20 mouse cellular contexts compared by ENCODE assay signal in the genomic region with DNA sequence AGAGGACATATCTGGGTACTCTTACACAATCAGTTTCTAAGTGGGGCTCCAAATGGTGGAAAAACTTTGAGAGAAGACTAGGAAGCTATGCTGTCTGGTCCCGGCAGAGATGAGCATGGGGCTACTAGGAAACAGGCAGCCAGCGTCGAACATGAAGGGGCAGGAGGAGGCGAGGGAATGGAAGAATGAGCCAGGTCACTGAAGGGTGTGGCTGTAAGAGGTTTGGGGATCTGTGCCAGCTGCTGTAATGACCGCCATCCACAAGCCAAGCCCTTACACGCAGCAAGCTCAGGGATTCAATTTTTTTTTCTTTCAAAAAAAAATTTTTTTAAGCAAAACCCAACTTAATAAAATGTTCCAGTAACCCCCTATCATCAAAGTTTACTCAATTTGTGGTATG.
A peak's percentile ranks its signal among the peaks of the same experiment; 100 is the strongest.
DNase-seq lines count a peak whose midpoint lies in the region; ATAC-seq lines count a peak whose summit lies in the region.
"Had no signal": no experiment of that assay in that cellular context is flagged by ENCODE, and none has a peak within 500 bp of the region (broad histone marks: within the 10 kb centered on the region; RNA-seq: fewer than 3 reads in every experiment).

No protein-coding gene starts in this region.

- no peaks in the 10 kb centered on the region for H3K36me3 ChIP-seq in embryonic facial prominence, embryonic 14.5 days (ENCODE audit: control insufficient read depth, insufficient read depth, low read length)
- peaks cover 7% of the 10 kb centered on the region for H3K36me3 ChIP-seq in embryonic facial prominence, embryonic 10.5 days (replicated peaks)
- H3K36me3 ChIP-seq in heart, embryonic 16.5 days (ENCODE audit: control insufficient read depth, insufficient read depth), result no peaks in the 10 kb centered on the region
- H3K36me3 ChIP-seq: heart, embryonic 13.5 days; intestine, embryonic 15.5 days had no signal

- no peak overlapping the region for H3K27ac ChIP-seq in embryonic facial prominence, embryonic 14.5 days (replicated peaks; ENCODE audit: low read depth, low read length)
- H3K27ac ChIP-seq in embryonic facial prominence, embryonic 10.5 days (replicated peaks), result no peak overlapping the region
- H3K27ac ChIP-seq in heart, embryonic 16.5 days (ENCODE audit: low read length), result no peak overlapping the region
- H3K27ac ChIP-seq: heart, embryonic 13.5 days; hindbrain, embryonic 10.5 days; hindbrain, embryonic 14.5 days; intestine, embryonic 15.5 days had no signal

- WGBS in embryonic facial prominence, embryonic 14.5 days, result 71% methylated on average over 6 of the region's 6 CpGs
- 94% methylated on average over 6 of the region's 6 CpGs for WGBS in embryonic facial prominence, embryonic 10.5 days
- WGBS in heart, embryonic 16.5 days, result 70% methylated on average over 6 of the region's 6 CpGs

- DNase-seq in embryonic facial prominence, embryonic 14.5 days (ENCODE audit: low spot score), result peak; percentile 71
- no peak for DNase-seq in embryonic facial prominence, embryonic 10.5 days (ENCODE audit: low spot score)
- DNase-seq in heart, adult 8-10 months (ENCODE audit: low spot score), result no peak
- DNase-seq in lung, postnatal 36 days, result peak; percentile 27
- no peak for DNase-seq in lung, postnatal 4 days
- DNase-seq in layer of hippocampus, adult 9-10 months (ENCODE audit: low spot score), result no peak
- DNase-seq: adrenal gland, adult 2 months; adrenal gland, postnatal 36 days; cerebellum, adult 2 months; cerebellum, postnatal 10 days; gastrocnemius, postnatal 25 days had no signal

- H3K27me3 ChIP-seq in embryonic facial prominence, embryonic 14.5 days (replicated peaks; ENCODE audit: control insufficient read depth, insufficient read depth, low read length), result no peaks in the 10 kb centered on the region
- H3K27me3 ChIP-seq in embryonic facial prominence, embryonic 10.5 days (replicated peaks; ENCODE audit: low read depth, poor library complexity, severe bottlenecking), result no peaks in the 10 kb centered on the region
- H3K27me3 ChIP-seq in heart, embryonic 16.5 days (ENCODE audit: control insufficient read depth, insufficient read depth, low read length), result no peaks in the 10 kb centered on the region
- H3K27me3 ChIP-seq: CH12.LX; heart, embryonic 13.5 days; intestine, embryonic 15.5 days; Patski had no signal

- no peaks in the 10 kb centered on the region for H3K9me3 ChIP-seq in embryonic facial prominence, embryonic 14.5 days (ENCODE audit: control insufficient read depth, low read length)
- H3K9me3 ChIP-seq in embryonic facial prominence, embryonic 10.5 days, result no peaks in the 10 kb centered on the region
- H3K9me3 ChIP-seq in heart, embryonic 16.5 days (replicated peaks; ENCODE audit: control insufficient read depth, low read length), result no peaks in the 10 kb centered on the region
- H3K9me3 ChIP-seq: heart, embryonic 13.5 days; hindbrain, embryonic 10.5 days; intestine, embryonic 15.5 days had no signal

- H3K9ac ChIP-seq in embryonic facial prominence, embryonic 14.5 days (ENCODE audit: low read depth, low read length), result no peak overlapping the region
- no peak overlapping the region for H3K9ac ChIP-seq in heart, embryonic 16.5 days (ENCODE audit: low read length)
- H3K9ac ChIP-seq: heart, embryonic 13.5 days; hindbrain, embryonic 14.5 days; intestine, embryonic 15.5 days had no signal

- no peak overlapping the region for H3K4me2 ChIP-seq in embryonic facial prominence, embryonic 14.5 days (ENCODE audit: low read depth, low read length)
- H3K4me2 ChIP-seq in heart, embryonic 16.5 days (ENCODE audit: low read depth, low read length), result no peak overlapping the region
- H3K4me2 ChIP-seq: heart, embryonic 13.5 days; hindbrain, embryonic 14.5 days; intestine, embryonic 15.5 days had no signal

- no peak for ATAC-seq in embryonic facial prominence, embryonic 14.5 days (ENCODE audit: low read depth)
- ATAC-seq in heart, embryonic 16.5 days (replicated peaks; ENCODE audit: extremely low read depth, insufficient read depth, low FRiP score), result peak; percentile 45; the same call in 1 of the 2 replicates
- ATAC-seq: activated CD4-positive, CD25-positive, alpha-beta regulatory T cell, adult 4 months; forebrain, embryonic 16.5 days; intestine, embryonic 15.5 days; Patski had no signal

- H3K4me3 ChIP-seq in embryonic facial prominence, embryonic 14.5 days (ENCODE audit: low read depth, low read length), result no peak overlapping the region
- no peak overlapping the region for H3K4me3 ChIP-seq in embryonic facial prominence, embryonic 10.5 days
- H3K4me3 ChIP-seq in heart, embryonic 16.5 days (ENCODE audit: low read length), result no peak overlapping the region
- H3K4me3 ChIP-seq: heart, embryonic 13.5 days; hindbrain, embryonic 10.5 days; intestine, embryonic 15.5 days had no signal

- no peaks in the 10 kb centered on the region for H3K4me1 ChIP-seq in embryonic facial prominence, embryonic 14.5 days (ENCODE audit: control insufficient read depth, insufficient read depth, low read length)
- H3K4me1 ChIP-seq in embryonic facial prominence, embryonic 10.5 days, result peaks cover 7% of the 10 kb centered on the region; the same call in 1 of the 2 replicates
- no peaks in the 10 kb centered on the region; the same call in 1 of the 2 replicates for H3K4me1 ChIP-seq in heart, embryonic 16.5 days (ENCODE audit: control insufficient read depth, insufficient read depth, low read length)
- H3K4me1 ChIP-seq: hindbrain, embryonic 10.5 days; intestine, embryonic 15.5 days had no signal

Comparison
In these comparisons a context has a peak if more than half of its experiments do, and no peak if none do; other contexts are left out.
1. DNase-seq: peak in embryonic facial prominence, embryonic 14.5 days (single experiment) and lung, postnatal 36 days (single experiment); none in embryonic facial prominence, embryonic 10.5 days (single experiment), heart, adult 8-10 months (single experiment), lung, postnatal 4 days (0 of 2) and layer of hippocampus, adult 9-10 months (single experiment).